8 mouse cellular contexts compared by ENCODE assay signal in genomic region chr6:91979301-91979996, GRCm38 (mm10). TPM values are rescaled to one million over a fixed set of nuclear protein-coding genes. Genes with fewer than 3 reads are reported as not detected.
DNase-seq lines count a peak whose midpoint lies in the region; ATAC-seq lines count a peak whose summit lies in the region.

No protein-coding gene starts in this region.

- DNase-seq in ES-CJ7 (ENCODE audit: low read depth, low spot score): peak; percentile 28
- DNase-seq in urinary bladder, adult 18-20 months (ENCODE audit: low spot score in 2 of 2): no peak
- no peak for DNase-seq in urinary bladder, postnatal 14 days (ENCODE audit: low spot score)
- no peak for DNase-seq in adrenal gland, postnatal 14 days

- H3K27ac ChIP-seq in brown adipose tissue, adult 24 weeks (replicated peaks; ENCODE audit: low read depth, low read length): peak overlapping the region; percentile 91
- no peak overlapping the region for H3K27ac ChIP-seq in liver, embryonic 16.5 days (ENCODE audit: low read length)

- H3K4me2 ChIP-seq in liver, embryonic 16.5 days (ENCODE audit: low read depth, low read length): peak overlapping the region; percentile 67

- 3% methylated on average over 23 of the region's 23 CpGs for WGBS in liver, embryonic 16.5 days (ENCODE audit: insufficient replicate concordance)

- peak overlapping the region; percentile 37 for H3K9ac ChIP-seq in liver, embryonic 16.5 days (ENCODE audit: low read depth, low read length)

- peak; percentile 26 to 71 for ATAC-seq in hematopoietic stem cell, adult 5-6 weeks (replicated peaks in 1 of 2; ENCODE audit: insufficient read depth in 1 of 2, low FRiP score in 2 of 2, low TSS enrichment in 1 of 2, low read depth in 1 of 2, poor library complexity in 2 of 2, severe bottlenecking in 2 of 2)
- no peak for ATAC-seq in liver, embryonic 16.5 days (ENCODE audit: low read depth)
- ATAC-seq in inflammation-experienced regulatory T-cells, adult 6 months: no peak

- peaks cover 35% of the 10 kb centered on the region for H3K27me3 ChIP-seq in liver, embryonic 16.5 days (ENCODE audit: control insufficient read depth, insufficient read depth, low read depth, low read length)

- H3K4me1 ChIP-seq in brown adipose tissue, adult 24 weeks (ENCODE audit: control insufficient read depth, insufficient read depth, insufficient read length, low read length): peaks cover 16% of the 10 kb centered on the region
- H3K4me1 ChIP-seq in liver, embryonic 16.5 days (ENCODE audit: control insufficient read depth, low read depth, low read length): no peaks in the 10 kb centered on the region; the same call in 1 of the 2 replicates

- H3K9me3 ChIP-seq in liver, embryonic 16.5 days (replicated peaks; ENCODE audit: control insufficient read depth, low read length): no peaks in the 10 kb centered on the region

- H3K4me3 ChIP-seq in brown adipose tissue, adult 24 weeks (ENCODE audit: insufficient read depth, low read depth, low read length): peak overlapping the region; percentile 71
- peak overlapping the region; percentile 56 for H3K4me3 ChIP-seq in liver, embryonic 16.5 days (ENCODE audit: low read depth, low read length)

- no peaks in the 10 kb centered on the region for H3K36me3 ChIP-seq in liver, embryonic 16.5 days (ENCODE audit: control insufficient read depth, insufficient read depth)

RNA-seq across cellular contexts. Expression of gene Fgd5, which starts 0.8 kb away (rescaled TPM):
- 3.8 and 8.7 TPM in 2 replicates for polyA plus RNA-seq in brown adipose tissue, adult 24 weeks (2012; ENCODE audit: insufficient read depth, insufficient read length, missing spikeins)
- total RNA-seq in hematopoietic stem cell, adult 5-6 weeks (2017): 5.6 and 7.3 TPM in 2 replicates
- polyA plus RNA-seq in liver, embryonic 16.5 days (2015; fragmentation: Nextera tagmentation; extraction: Ambion mirVana): 2.5 and 2.7 TPM in 2 replicates
- total RNA-seq in adrenal gland, postnatal 14 days (2021): 21.2 and 24.7 TPM in 2 replicates
- polyA plus RNA-seq in inflammation-experienced regulatory T-cells, adult 6 months (2017; shearing (Covaris generic)): not detected

Comparison
In these comparisons a context has a peak if more than half of its experiments do, and no peak if none do; other contexts are left out.
1. ATAC-seq: peak in hematopoietic stem cell, adult 5-6 weeks (2 of 2); none in liver, embryonic 16.5 days (single experiment) and inflammation-experienced regulatory T-cells, adult 6 months (single experiment).